Mouse (Mus musculus) spleen, postnatal 4 days (tissue): Measurements from ENCODE around the gene Plin5.
"Not testable (repeated sequence)": the region's sequence is repeated elsewhere in the genome, so short reads cannot be mapped to it uniquely, and the experiment has no call there.

Experiments
- DNase-seq, 2 experiments: peaks; one replicate each; pipeline ENCODE4 v3.0.0; 2022; ENCODE audit warnings: low spot score in 2 of 2

Plin5 gene

DNA sequence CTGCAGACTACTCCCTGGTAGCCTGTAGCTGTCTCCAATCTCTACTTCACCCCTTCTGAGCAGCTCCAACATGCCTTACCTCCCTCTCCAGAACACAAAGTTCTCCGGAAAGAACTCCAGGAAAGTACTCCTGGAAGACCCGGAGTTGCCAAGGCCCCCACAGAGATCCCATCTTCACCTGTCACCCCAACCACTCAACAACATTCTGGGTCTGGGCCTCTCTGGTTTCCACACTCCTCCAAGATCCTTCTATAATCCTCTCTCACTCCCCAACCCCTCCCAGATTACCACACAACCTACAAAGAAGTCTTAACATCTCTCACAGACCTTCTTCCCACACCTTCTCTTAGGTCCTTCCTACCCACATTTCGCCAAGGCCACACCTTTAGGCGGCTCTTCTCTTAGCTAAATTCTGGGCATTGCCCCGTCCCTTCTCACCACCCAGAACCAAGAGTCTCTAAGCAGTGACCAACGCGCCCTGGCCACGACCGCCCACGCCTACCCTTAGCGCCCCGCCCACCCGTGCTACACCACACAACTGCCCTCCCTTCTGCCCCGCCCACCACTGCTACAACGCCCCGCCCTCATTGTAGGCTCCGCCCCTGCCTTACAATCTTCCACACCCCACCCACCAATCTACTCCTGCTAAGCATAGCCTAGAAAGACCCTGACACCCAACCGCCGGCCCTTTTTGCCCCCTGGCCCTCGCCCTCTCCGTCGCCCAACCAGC lies 43.1 kb downstream of the Plin5 start:
- peak; percentile 87 to 93 for DNase-seq

DNA sequence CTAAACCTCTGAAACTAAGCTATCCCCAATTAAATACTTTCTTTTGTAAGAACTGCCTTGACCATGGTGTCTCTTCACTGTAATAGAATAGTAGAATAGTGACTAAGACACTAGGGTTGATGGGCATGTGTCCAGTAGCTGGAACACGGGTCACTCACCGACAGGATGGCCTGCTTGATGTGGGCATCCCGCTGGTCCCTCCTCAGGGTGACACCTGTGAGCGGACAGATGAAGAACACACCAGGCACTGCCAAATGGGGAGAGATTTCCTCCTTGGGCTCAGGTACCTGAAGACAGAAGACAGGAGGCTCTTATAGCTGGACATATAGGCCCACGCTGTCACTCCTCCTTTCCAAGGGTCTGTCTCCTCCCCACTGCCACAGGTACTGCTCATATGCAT lies 45.2 kb downstream of the Plin5 start:
- no peak for DNase-seq

DNA sequence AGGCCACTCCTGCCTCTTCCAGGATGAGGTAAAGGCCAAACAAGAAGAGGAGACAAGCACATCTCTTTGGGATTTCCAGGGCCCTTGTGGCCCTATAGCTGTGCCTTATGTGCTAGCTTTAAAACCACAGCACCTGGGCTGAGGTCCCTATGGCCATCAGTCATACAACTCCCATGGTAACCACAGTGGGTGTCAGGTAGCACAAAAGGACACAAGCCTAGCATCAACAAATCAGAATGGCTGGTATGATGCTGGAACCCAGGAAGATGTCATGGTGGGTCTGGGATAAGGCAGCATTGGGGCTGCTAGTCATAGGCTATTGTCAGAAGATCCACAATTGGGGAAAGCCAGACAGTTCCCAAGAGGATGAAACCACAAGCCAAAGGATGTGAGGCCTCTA lies 46.3 kb downstream of the Plin5 start:
- no peak for DNase-seq

DNA sequence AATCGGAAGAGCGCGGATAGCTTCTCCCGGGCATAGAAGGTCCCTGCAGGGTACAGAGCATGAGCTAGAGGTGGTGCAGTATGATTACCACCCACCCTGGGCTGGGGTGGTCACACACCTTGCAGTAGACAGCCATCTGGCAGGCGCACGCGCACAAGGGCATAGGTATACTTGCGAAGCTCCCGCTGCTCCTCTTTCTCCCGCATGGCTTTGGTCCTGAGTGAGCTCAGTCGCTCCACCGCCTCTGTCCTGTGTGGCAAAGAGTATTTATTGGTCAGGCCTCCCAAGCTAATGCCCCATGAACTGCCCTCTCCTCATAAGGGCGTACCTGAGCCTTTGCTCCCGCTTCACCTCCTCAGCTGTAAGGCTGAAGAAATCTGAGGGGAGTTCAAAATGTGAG lies 48.3 kb downstream of the Plin5 start:
- DNase-seq = no peak

DNA sequence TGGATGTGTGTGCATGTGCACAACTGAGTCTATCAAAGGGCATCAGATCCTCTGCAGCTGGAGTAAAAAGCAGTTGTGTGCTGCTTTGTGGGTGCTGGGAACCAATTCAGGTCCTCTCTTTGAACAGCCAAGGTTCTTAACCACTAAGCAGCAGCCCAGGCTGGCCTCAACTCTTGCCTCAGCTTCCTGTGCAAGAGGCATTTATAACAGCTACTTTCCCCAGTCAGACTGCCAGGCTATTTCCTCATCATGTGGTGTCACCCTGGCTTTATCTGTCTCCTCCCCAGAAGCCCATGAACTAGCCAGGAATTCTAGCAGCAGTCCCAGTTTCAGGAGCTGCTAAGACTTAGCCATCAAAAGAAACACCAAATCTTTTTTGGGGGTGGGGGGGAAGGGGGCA lies 50.9 kb downstream of the Plin5 start:
- no peak for DNase-seq

DNA sequence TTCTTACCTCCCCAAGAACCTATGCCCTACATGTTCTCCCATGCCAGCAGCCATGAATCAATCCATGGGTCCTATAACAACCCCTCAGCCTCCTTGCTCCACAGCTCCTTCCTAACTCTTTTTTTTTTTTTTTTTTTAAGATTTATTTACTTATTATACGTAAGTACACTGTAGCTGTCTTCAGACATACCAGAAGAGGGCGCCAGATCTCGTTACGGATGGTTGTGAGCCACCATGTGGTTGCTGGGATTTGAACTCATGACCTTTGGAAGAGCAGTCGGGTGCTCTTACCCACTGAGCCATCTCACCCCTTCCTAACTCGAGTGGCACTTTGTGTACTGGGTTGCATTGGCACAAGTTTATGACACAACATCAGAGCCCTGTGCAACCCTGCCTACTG lies 51.7 kb downstream of the Plin5 start:
- DNase-seq = not testable (repeated sequence)

DNA sequence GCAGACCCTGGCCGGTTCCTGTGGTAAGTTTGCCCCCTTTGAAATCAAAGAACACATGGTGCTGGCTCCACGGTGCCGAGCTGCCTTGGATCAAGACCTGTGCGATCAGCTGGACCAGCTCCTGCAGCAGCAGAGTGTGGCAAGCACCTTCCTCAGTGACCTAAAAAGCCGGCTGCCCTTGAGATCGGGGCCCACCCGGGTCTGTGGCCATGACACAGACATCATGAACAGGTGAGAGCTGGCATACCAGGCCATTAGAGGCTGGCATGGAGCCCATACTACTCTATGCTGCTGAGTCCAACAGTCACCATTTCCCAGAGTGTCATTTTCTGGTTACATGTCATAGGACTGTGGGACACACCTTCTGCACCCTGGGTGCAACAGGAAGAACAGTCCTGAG lies 55.3 kb downstream of the Plin5 start:
- no peak for DNase-seq
